In the genomic region with DNA sequence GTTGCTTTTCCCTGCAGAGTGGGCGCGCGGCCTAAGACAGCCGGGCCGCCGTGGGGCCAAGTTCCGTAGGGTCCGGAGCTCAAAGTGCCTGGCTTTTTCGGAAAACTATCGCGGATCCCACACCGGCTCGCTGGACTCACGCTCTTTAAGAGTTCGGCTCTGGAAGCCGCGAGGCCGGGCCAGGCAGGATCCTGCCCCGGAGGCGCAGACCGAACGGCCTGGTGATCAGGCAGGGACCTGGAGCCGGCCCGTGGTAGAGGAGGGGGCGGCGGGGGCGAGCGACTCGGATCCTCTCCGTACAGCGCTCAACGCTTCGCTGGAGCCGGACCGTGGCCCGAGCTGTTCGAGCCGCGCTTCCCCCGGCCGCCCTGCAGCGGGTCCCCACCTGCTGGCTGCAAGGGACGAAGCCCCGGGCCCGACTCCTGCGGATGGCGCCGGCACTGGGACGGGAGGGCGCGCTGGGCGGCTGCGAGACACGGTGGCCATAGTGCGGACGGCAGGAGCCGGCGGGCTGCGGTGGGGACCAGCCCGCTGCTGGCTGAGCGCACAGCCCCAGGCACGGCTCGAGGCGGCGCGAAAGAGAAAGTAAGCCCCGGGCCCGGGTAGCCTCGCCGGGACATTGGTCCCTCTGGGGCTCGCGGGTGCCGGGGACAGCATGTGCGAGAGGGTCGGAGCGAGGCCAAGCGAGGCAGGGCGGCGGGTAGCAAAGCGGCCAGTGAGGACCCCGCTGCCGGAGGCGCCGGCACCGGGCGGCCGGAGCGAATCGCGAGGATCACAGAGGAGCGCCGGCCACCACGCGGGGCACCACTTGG, we compare ENCODE assay signal across 8 mouse cellular contexts. TPM values are rescaled to one million over a fixed set of nuclear protein-coding genes. Genes with fewer than 3 reads are reported as not detected.
DNase-seq lines count a peak whose midpoint lies in the region; ATAC-seq and TF ChIP-seq lines count a peak whose summit lies in the region.

No protein-coding gene starts in this region.

- H3K36me3 ChIP-seq in kidney, adult 2 months (ENCODE audit: control insufficient read depth, insufficient read depth, low read length): no peaks in the 10 kb centered on the region
- H3K36me3 ChIP-seq in heart, embryonic 11.5 days (ENCODE audit: control insufficient read depth, insufficient read depth, low read length): no peaks in the 10 kb centered on the region
- H3K36me3 ChIP-seq in midbrain, embryonic 10.5 days: no peaks in the 10 kb centered on the region

- no peaks in the 10 kb centered on the region for H3K4me1 ChIP-seq in kidney, adult 2 months (ENCODE audit: control insufficient read depth, insufficient read depth, low read length)
- H3K4me1 ChIP-seq in brown adipose tissue, adult 24 weeks (ENCODE audit: control insufficient read depth, insufficient read depth, insufficient read length, low read length): peaks cover 2% of the 10 kb centered on the region; the same call in 1 of the 2 replicates
- peaks cover 25% of the 10 kb centered on the region for H3K4me1 ChIP-seq in heart, embryonic 11.5 days (ENCODE audit: control insufficient read depth, insufficient read depth, low read length)
- H3K4me1 ChIP-seq in midbrain, embryonic 10.5 days: peaks cover 92% of the 10 kb centered on the region

- peak; percentile 33; the same call in 1 of the 2 replicates for ATAC-seq in heart, embryonic 11.5 days (replicated peaks; ENCODE audit: insufficient number of reproducible peaks, low FRiP score, low TSS enrichment)

- WGBS in kidney, adult 2 months: under 1% methylated on average over 92 of the region's 94 CpGs
- under 1% methylated on average over 94 of the region's 94 CpGs for WGBS in heart, embryonic 11.5 days (ENCODE audit: insufficient replicate concordance)
- WGBS in midbrain, embryonic 10.5 days: under 1% methylated on average over 94 of the region's 94 CpGs

- no peak for TF ChIP-seq POLR2A in kidney, adult 2 months (IDR thresholded peaks at IDR 0.05; ENCODE audit: low read depth, low read length)

- no peaks in the 10 kb centered on the region for H3K9me3 ChIP-seq in heart, embryonic 11.5 days (replicated peaks; ENCODE audit: control insufficient read depth, low read length)
- no peaks in the 10 kb centered on the region for H3K9me3 ChIP-seq in midbrain, embryonic 10.5 days (replicated peaks)

- H3K4me2 ChIP-seq in heart, embryonic 11.5 days: peak overlapping the region; percentile 85

- H3K9ac ChIP-seq in heart, embryonic 11.5 days (ENCODE audit: low read depth, low read length): peak overlapping the region; percentile 91

- peak overlapping the region; percentile 55 for H3K4me3 ChIP-seq in kidney, adult 2 months (ENCODE audit: insufficient read depth, low read depth, low read length)
- peak overlapping the region; percentile 62 for H3K4me3 ChIP-seq in brown adipose tissue, adult 24 weeks (ENCODE audit: insufficient read depth, low read depth, low read length)
- H3K4me3 ChIP-seq in heart, embryonic 11.5 days (ENCODE audit: low read depth, low read length): peak overlapping the region; percentile 79
- H3K4me3 ChIP-seq in midbrain, embryonic 10.5 days: peak overlapping the region; percentile 67

- TF ChIP-seq CTCF in kidney, adult 2 months (conservative IDR thresholded peaks at IDR 0.05; ENCODE audit: insufficient read depth, insufficient read length, low read depth, low read length): no peak

- 0 out of 2 replicates have a peak, but pooled peaks cover 5% of the 10 kb centered on the region for H3K27me3 ChIP-seq in kidney, adult 2 months (replicated peaks; ENCODE audit: control insufficient read depth, insufficient read depth, low read length)
- peaks cover 75% of the 10 kb centered on the region for H3K27me3 ChIP-seq in heart, embryonic 11.5 days (ENCODE audit: control insufficient read depth, insufficient read depth, low read length)
- H3K27me3 ChIP-seq in midbrain, embryonic 10.5 days (ENCODE audit: low read depth, poor library complexity, severe bottlenecking): peaks cover 99% of the 10 kb centered on the region

- no peak for DNase-seq in kidney, adult 2 months
- DNase-seq in kidney, adult 9 months: no peak
- peak; percentile 66 to 77 for DNase-seq in kidney, postnatal 4 days
- DNase-seq in midbrain, embryonic 10.5 days (ENCODE audit: low spot score): peak; percentile 87
- peak; percentile 41 for DNase-seq in urinary bladder, postnatal 25 days (ENCODE audit: low spot score)
- DNase-seq in frontal cortex, postnatal 14 days (ENCODE audit: low spot score in 2 of 2): no peak

- peak overlapping the region; percentile 86 for H3K27ac ChIP-seq in kidney, adult 2 months (ENCODE audit: insufficient read depth, low read depth, low read length)
- H3K27ac ChIP-seq in brown adipose tissue, adult 24 weeks (replicated peaks; ENCODE audit: low read depth, low read length): peak overlapping the region; percentile 85
- peak overlapping the region; percentile 91 for H3K27ac ChIP-seq in heart, embryonic 11.5 days (ENCODE audit: low read depth, low read length)
- peak overlapping the region; percentile 91 for H3K27ac ChIP-seq in midbrain, embryonic 10.5 days (replicated peaks)

RNA-seq across cellular contexts. Expression of a gene that starts 1.2 kb away (rescaled TPM):
- polyA plus RNA-seq in kidney, adult 2 months (2012; rRNA removed): 7.1 and 8.5 TPM in 2 replicates
- polyA plus RNA-seq in brown adipose tissue, adult 24 weeks (2012; ENCODE audit: insufficient read depth, insufficient read length, missing spikeins): 10.2 and 10.5 TPM in 2 replicates
- polyA plus RNA-seq in heart, embryonic 11.5 days (2014; fragmentation: Nextera tagmentation; extraction: Ambion mirVana): 14.2 and 14.8 TPM in 2 replicates
- 12.5 and 14.1 TPM in 2 replicates for polyA plus RNA-seq in midbrain, embryonic 10.5 days (2016; fragmentation: Nextera tagmentation; extraction: Ambion mirVana)

RNA-seq across cellular contexts. Expression of a gene that starts 32.2 kb away (rescaled TPM):
- 0.05 and 0.06 TPM in 2 replicates for polyA plus RNA-seq in kidney, adult 2 months (2012; rRNA removed)
- polyA plus RNA-seq in brown adipose tissue, adult 24 weeks (2012; ENCODE audit: insufficient read depth, insufficient read length, missing spikeins): not detected in 2 replicates
- polyA plus RNA-seq in heart, embryonic 11.5 days (2014; fragmentation: Nextera tagmentation; extraction: Ambion mirVana): not detected in 2 replicates
- polyA plus RNA-seq in midbrain, embryonic 10.5 days (2016; fragmentation: Nextera tagmentation; extraction: Ambion mirVana): not detected in 2 replicates

Comparison
In these comparisons a context has a peak if more than half of its experiments do, and no peak if none do; other contexts are left out.
1. DNase-seq: peak in kidney, postnatal 4 days (2 of 2), midbrain, embryonic 10.5 days (single experiment) and urinary bladder, postnatal 25 days (single experiment); none in kidney, adult 2 months (single experiment), kidney, adult 9 months (single experiment) and frontal cortex, postnatal 14 days (0 of 2).
2. Peak in every context shown above with its lines, with median percentiles within 50 percentile points of each other: H3K27ac ChIP-seq and H3K4me3 ChIP-seq.